Mouse (Mus musculus) testis, adult 2 months (tissue): ENCODE measurements at regions not wholly inside any gene's neighbourhood (a gene's known extent, or its start where the extent isn't known, plus 50 kb on each side); places are given as distances from the start of the nearest gene placed in this dataset.

ENCODE experiments used
- CTCF ChIP-seq: fragments of 200-500 bp; IDR thresholded peaks from 2 replicates; pipeline ENCODE4 v1.5.1; 2012; ENCODE audit warnings: low read depth, mild to moderate bottlenecking, inconsistent platforms, low read length, moderate library complexity; ENCODE audit not compliant: control insufficient read depth, insufficient read depth, insufficient replicate concordance
- POLR2A ChIP-seq: fragments of 200-500 bp; IDR thresholded peaks from 2 replicates; pipeline ENCODE4 v1.6.1; 2012; ENCODE audit warnings: low read depth, mild to moderate bottlenecking, inconsistent platforms, low read length, moderate library complexity; ENCODE audit not compliant: control insufficient read depth

GRCm38 (mm10) chr15:67905279-67905678, 1404.6 kb upstream of the Lrrc6 start:
- TF ChIP-seq POLR2A (no peak), CTCF (no peak)
